In genomic region chr5:134677491-134677890, GRCm38 (mm10) we compare ENCODE assay signal across 10 mouse cellular contexts. TPM values are rescaled to one million over a fixed set of nuclear protein-coding genes. Genes with fewer than 3 reads are reported as not detected.
DNase-seq lines count a peak whose midpoint lies in the region; ATAC-seq and TF ChIP-seq lines count a peak whose summit lies in the region.
"Had no signal": no experiment of that assay in that cellular context is flagged by ENCODE, and none has a peak within 500 bp of the region (broad histone marks: within the 10 kb centered on the region; RNA-seq: fewer than 3 reads in every experiment).

No protein-coding gene starts in this region.

- no peak overlapping the region for H3K4me2 ChIP-seq in forebrain, embryonic 14.5 days (ENCODE audit: low read length)
- no peak overlapping the region for H3K4me2 ChIP-seq in intestine, embryonic 16.5 days (ENCODE audit: low read depth, low read length)
- no peak overlapping the region for H3K4me2 ChIP-seq in intestine, embryonic 15.5 days (replicated peaks)
- H3K4me2 ChIP-seq in midbrain, embryonic 15.5 days = no peak overlapping the region
- no peak overlapping the region for H3K4me2 ChIP-seq in midbrain, postnatal 0 days (ENCODE audit: low read depth, low read length, poor library complexity, severe bottlenecking)
- 0 out of 2 replicates have a peak overlapping the region, but pooled peaks have one; percentile 53 for H3K4me2 ChIP-seq in stomach, embryonic 15.5 days

- no peak overlapping the region for H3K9ac ChIP-seq in forebrain, embryonic 14.5 days (ENCODE audit: low read length)
- 0 out of 2 replicates have a peak overlapping the region, but pooled peaks have one; percentile 59 for H3K9ac ChIP-seq in intestine, embryonic 16.5 days (ENCODE audit: low read depth, low read length)
- H3K9ac ChIP-seq in intestine, embryonic 15.5 days = no peak overlapping the region
- no peak overlapping the region for H3K9ac ChIP-seq in midbrain, embryonic 15.5 days
- H3K9ac ChIP-seq in midbrain, postnatal 0 days (replicated peaks; ENCODE audit: low read length, poor library complexity, severe bottlenecking) = no peak overlapping the region
- no peak overlapping the region for H3K9ac ChIP-seq in stomach, embryonic 15.5 days

- no peaks in the 10 kb centered on the region for H3K9me3 ChIP-seq in forebrain, embryonic 10.5 days
- H3K9me3 ChIP-seq in forebrain, embryonic 14.5 days (replicated peaks; ENCODE audit: control insufficient read depth, low read length) = no peaks in the 10 kb centered on the region
- no peaks in the 10 kb centered on the region for H3K9me3 ChIP-seq in intestine, embryonic 16.5 days (ENCODE audit: control insufficient read depth, low read length)
- H3K9me3 ChIP-seq in intestine, embryonic 15.5 days = no peaks in the 10 kb centered on the region
- H3K9me3 ChIP-seq in midbrain, embryonic 15.5 days = no peaks in the 10 kb centered on the region
- H3K9me3 ChIP-seq in midbrain, postnatal 0 days (ENCODE audit: low read length) = no peaks in the 10 kb centered on the region
- H3K9me3 ChIP-seq in stomach, embryonic 15.5 days = no peaks in the 10 kb centered on the region
- H3K9me3 ChIP-seq: G1E had no signal

- H3K4me1 ChIP-seq in forebrain, embryonic 10.5 days = peaks cover 49% of the 10 kb centered on the region
- peaks cover 14% of the 10 kb centered on the region for H3K4me1 ChIP-seq in forebrain, embryonic 14.5 days (ENCODE audit: control insufficient read depth, insufficient read depth, low read length)
- peaks cover 53% of the 10 kb centered on the region for H3K4me1 ChIP-seq in intestine, embryonic 16.5 days (ENCODE audit: control insufficient read depth, insufficient read depth, low read length)
- H3K4me1 ChIP-seq in intestine, embryonic 15.5 days (replicated peaks) = peaks cover 42% of the 10 kb centered on the region
- peaks cover 24% of the 10 kb centered on the region for H3K4me1 ChIP-seq in midbrain, embryonic 15.5 days
- 0 out of 2 replicates have a peak, but pooled peaks cover 4% of the 10 kb centered on the region for H3K4me1 ChIP-seq in midbrain, postnatal 0 days (ENCODE audit: insufficient read depth, low read length)
- H3K4me1 ChIP-seq in stomach, embryonic 15.5 days = peaks cover 40% of the 10 kb centered on the region

- no peak overlapping the region for H3K4me3 ChIP-seq in forebrain, embryonic 10.5 days
- H3K4me3 ChIP-seq in forebrain, embryonic 14.5 days (ENCODE audit: low read depth, low read length) = no peak overlapping the region
- H3K4me3 ChIP-seq in intestine, embryonic 16.5 days (ENCODE audit: low read length) = no peak overlapping the region
- no peak overlapping the region for H3K4me3 ChIP-seq in intestine, embryonic 15.5 days (replicated peaks)
- no peak overlapping the region for H3K4me3 ChIP-seq in midbrain, embryonic 15.5 days
- no peak overlapping the region for H3K4me3 ChIP-seq in midbrain, postnatal 0 days (ENCODE audit: low read depth, low read length)
- H3K4me3 ChIP-seq in stomach, embryonic 15.5 days (replicated peaks) = no peak overlapping the region

- ATAC-seq in forebrain, embryonic 14.5 days = no peak
- ATAC-seq in intestine, embryonic 16.5 days = no peak
- ATAC-seq in intestine, embryonic 15.5 days = no peak
- no peak for ATAC-seq in midbrain, embryonic 15.5 days (replicated peaks)
- ATAC-seq in midbrain, postnatal 0 days (ENCODE audit: low FRiP score) = no peak
- ATAC-seq in stomach, embryonic 15.5 days (ENCODE audit: insufficient read depth, low FRiP score, low read depth) = no peak

- 86% methylated on average over 5 of the region's 5 CpGs for WGBS in forebrain, embryonic 10.5 days
- WGBS in forebrain, embryonic 14.5 days = 83% methylated on average over 5 of the region's 5 CpGs
- WGBS in intestine, embryonic 16.5 days = 86% methylated on average over 5 of the region's 5 CpGs
- WGBS in intestine, embryonic 15.5 days = 90% methylated on average over 5 of the region's 5 CpGs
- 89% methylated on average over 5 of the region's 5 CpGs for WGBS in midbrain, embryonic 15.5 days
- 82% methylated on average over 5 of the region's 5 CpGs for WGBS in midbrain, postnatal 0 days
- 86% methylated on average over 5 of the region's 5 CpGs for WGBS in stomach, embryonic 15.5 days

- H3K36me3 ChIP-seq in forebrain, embryonic 10.5 days (replicated peaks) = peaks cover 20% of the 10 kb centered on the region
- peaks cover 5% of the 10 kb centered on the region for H3K36me3 ChIP-seq in forebrain, embryonic 14.5 days (ENCODE audit: control insufficient read depth, insufficient read depth, low read length)
- no peaks in the 10 kb centered on the region for H3K36me3 ChIP-seq in intestine, embryonic 16.5 days (ENCODE audit: control insufficient read depth, insufficient read depth, low read length)
- H3K36me3 ChIP-seq in intestine, embryonic 15.5 days = no peaks in the 10 kb centered on the region
- H3K36me3 ChIP-seq in midbrain, embryonic 15.5 days (replicated peaks) = no peaks in the 10 kb centered on the region; the same call in 1 of the 2 replicates
- peaks cover 19% of the 10 kb centered on the region for H3K36me3 ChIP-seq in midbrain, postnatal 0 days (ENCODE audit: insufficient read depth, low read length)
- no peaks in the 10 kb centered on the region for H3K36me3 ChIP-seq in stomach, embryonic 15.5 days
- H3K36me3 ChIP-seq: G1E had no signal

- H3K27me3 ChIP-seq in forebrain, embryonic 10.5 days (ENCODE audit: poor library complexity, severe bottlenecking) = no peaks in the 10 kb centered on the region
- H3K27me3 ChIP-seq in forebrain, embryonic 14.5 days (replicated peaks; ENCODE audit: control insufficient read depth, insufficient read depth, low read length) = no peaks in the 10 kb centered on the region
- no peaks in the 10 kb centered on the region for H3K27me3 ChIP-seq in intestine, embryonic 16.5 days (replicated peaks; ENCODE audit: control insufficient read depth, insufficient read depth, low read length)
- no peaks in the 10 kb centered on the region for H3K27me3 ChIP-seq in intestine, embryonic 15.5 days (replicated peaks)
- no peaks in the 10 kb centered on the region for H3K27me3 ChIP-seq in midbrain, embryonic 15.5 days (replicated peaks)
- H3K27me3 ChIP-seq in midbrain, postnatal 0 days (ENCODE audit: insufficient read depth, low read length) = no peaks in the 10 kb centered on the region
- no peaks in the 10 kb centered on the region for H3K27me3 ChIP-seq in stomach, embryonic 15.5 days (replicated peaks)

- H3K27ac ChIP-seq in forebrain, embryonic 10.5 days = peak overlapping the region; percentile 90
- no peak overlapping the region for H3K27ac ChIP-seq in forebrain, embryonic 14.5 days (ENCODE audit: low read depth, low read length)
- no peak overlapping the region for H3K27ac ChIP-seq in intestine, embryonic 16.5 days (ENCODE audit: low read length)
- no peak overlapping the region for H3K27ac ChIP-seq in intestine, embryonic 15.5 days
- peak overlapping the region; percentile 77; the same call in 1 of the 2 replicates for H3K27ac ChIP-seq in midbrain, embryonic 15.5 days
- no peak overlapping the region for H3K27ac ChIP-seq in midbrain, postnatal 0 days (ENCODE audit: low read depth, low read length)
- H3K27ac ChIP-seq in stomach, embryonic 15.5 days = peak overlapping the region; percentile 74; the same call in 1 of the 2 replicates

- no peak for DNase-seq in forebrain, embryonic 10.5 days (ENCODE audit: extremely low spot score, low spot score)
- no peak for DNase-seq in forebrain, embryonic 14.5 days (ENCODE audit: low spot score)
- DNase-seq in midbrain, postnatal 0 days (ENCODE audit: low spot score) = no peak
- no peak for DNase-seq in frontal cortex, postnatal 25 days (ENCODE audit: low spot score in 2 of 2)
- DNase-seq: layer of hippocampus, adult 9-11 months had no signal

- no peak for TF ChIP-seq CTCF in midbrain, postnatal 0 days (IDR thresholded peaks at IDR 0.05)

RNA-seq across cellular contexts. Expression of gene Limk1, which starts 10.9 kb away (rescaled TPM):
- polyA plus RNA-seq in forebrain, embryonic 10.5 days (2016; fragmentation: Nextera tagmentation; extraction: Ambion mirVana) = 6.2 and 7.1 TPM in 2 replicates
- polyA plus RNA-seq in forebrain, embryonic 14.5 days (2014; fragmentation: Nextera tagmentation; extraction: Ambion mirVana) = 14.0 and 16.4 TPM in 2 replicates
- 3.4 and 3.8 TPM in 2 replicates for polyA plus RNA-seq in intestine, embryonic 16.5 days (2015; fragmentation: Nextera tagmentation; extraction: Ambion mirVana)
- polyA plus RNA-seq in intestine, embryonic 15.5 days (2015; fragmentation: Nextera tagmentation; extraction: Ambion mirVana) = 3.7 and 4.1 TPM in 2 replicates
- polyA plus RNA-seq in midbrain, embryonic 15.5 days (2015; fragmentation: Nextera tagmentation; extraction: Ambion mirVana) = 21.6 and 25.1 TPM in 2 replicates
- 72.9 and 76.5 TPM in 2 replicates for total RNA-seq in midbrain, postnatal 0 days (2014; rRNA removed)
- 15.5 and 16.7 TPM in 2 replicates for polyA plus RNA-seq in midbrain, postnatal 0 days (2015; fragmentation: Nextera tagmentation; extraction: Ambion mirVana)
- polyA plus RNA-seq in stomach, embryonic 15.5 days (2015; fragmentation: Nextera tagmentation; extraction: Ambion mirVana) = 5.9 TPM in 2 replicates

RNA-seq across cellular contexts. Expression of gene Eif4h, which starts 38.2 kb away (rescaled TPM):
- polyA plus RNA-seq in forebrain, embryonic 10.5 days (2016; fragmentation: Nextera tagmentation; extraction: Ambion mirVana) = 571 and 588 TPM in 2 replicates
- 402 and 418 TPM in 2 replicates for polyA plus RNA-seq in forebrain, embryonic 14.5 days (2014; fragmentation: Nextera tagmentation; extraction: Ambion mirVana)
- polyA plus RNA-seq in intestine, embryonic 16.5 days (2015; fragmentation: Nextera tagmentation; extraction: Ambion mirVana) = 362 and 396 TPM in 2 replicates
- 382 and 397 TPM in 2 replicates for polyA plus RNA-seq in intestine, embryonic 15.5 days (2015; fragmentation: Nextera tagmentation; extraction: Ambion mirVana)
- polyA plus RNA-seq in midbrain, embryonic 15.5 days (2015; fragmentation: Nextera tagmentation; extraction: Ambion mirVana) = 343 and 356 TPM in 2 replicates
- 424 and 435 TPM in 2 replicates for total RNA-seq in midbrain, postnatal 0 days (2014; rRNA removed)
- polyA plus RNA-seq in midbrain, postnatal 0 days (2015; fragmentation: Nextera tagmentation; extraction: Ambion mirVana) = 302 and 311 TPM in 2 replicates
- polyA plus RNA-seq in stomach, embryonic 15.5 days (2015; fragmentation: Nextera tagmentation; extraction: Ambion mirVana) = 415 and 416 TPM in 2 replicates

Comparison
In these comparisons a context has a peak if more than half of its experiments do, and no peak if none do; other contexts are left out.
1. H3K27ac ChIP-seq: peak in forebrain, embryonic 10.5 days (single experiment), midbrain, embryonic 15.5 days (single experiment) and stomach, embryonic 15.5 days (single experiment); none in forebrain, embryonic 14.5 days (single experiment), intestine, embryonic 16.5 days (single experiment), intestine, embryonic 15.5 days (single experiment) and midbrain, postnatal 0 days (single experiment).